Mouse (Mus musculus) limb, embryonic 11.5 days (tissue): ENCODE data around the gene Zdhhc12. TPM values are rescaled to one million over a fixed set of nuclear protein-coding genes. Genes with fewer than 3 reads are reported as not detected.
"Not testable (repeated sequence)": the region's sequence is repeated elsewhere in the genome, so short reads cannot be mapped to it uniquely, and the experiment has no call there.

ENCODE experiments used
- ATAC-seq: fragments of 200-750 bp; cut with Nextera tagmentation; 2 replicates; pipeline ENCODE4 v1.8.0; 2017; ENCODE audit warnings: low read depth; ENCODE audit not compliant: insufficient number of reproducible peaks, low FRiP score, low TSS enrichment
- DNase-seq: peaks from one replicate; pipeline ENCODE4 v3.0.0-alpha.2; 2015; ENCODE audit warnings: low spot score
- H3K27ac ChIP-seq: fragments of 300-500 bp; sonication (generic); replicated peaks from 2 replicates; pipeline ENCODE4 v1.5.1; 2014; ENCODE audit warnings: low read depth, mild to moderate bottlenecking, low read length
- H3K27me3 ChIP-seq: fragments of 300-500 bp; sonication (generic); 2 replicates; pipeline ENCODE4 v1.6.1; 2014; ENCODE audit warnings: mild to moderate bottlenecking, low read length, mixed read lengths; ENCODE audit not compliant: control insufficient read depth, insufficient read depth
- H3K36me3 ChIP-seq: fragments of 300-500 bp; sonication (generic); 2 replicates; pipeline ENCODE4 v1.6.1; 2014; ENCODE audit warnings: mild to moderate bottlenecking, low read length, moderate library complexity, mixed read lengths; ENCODE audit not compliant: control insufficient read depth, insufficient read depth
- H3K4me1 ChIP-seq: fragments of 300-500 bp; sonication (generic); 2 replicates; pipeline ENCODE4 v1.6.1; 2014; ENCODE audit warnings: low read length, mixed read lengths; ENCODE audit not compliant: control insufficient read depth, insufficient read depth
- H3K4me2 ChIP-seq: fragments of 300-500 bp; sonication (generic); 2 replicates; pipeline ENCODE4 v1.6.1; 2014; ENCODE audit warnings: low read depth, mild to moderate bottlenecking, moderate library complexity; ENCODE audit not compliant: severe bottlenecking
- H3K4me3 ChIP-seq: fragments of 300-500 bp; sonication (generic); 2 replicates; pipeline ENCODE4 v1.5.1; 2014; ENCODE audit warnings: low read depth, low read length
- H3K9ac ChIP-seq: fragments of 300-500 bp; sonication (generic); 2 replicates; pipeline ENCODE4 v1.6.1; 2014; ENCODE audit warnings: mild to moderate bottlenecking, low read length
- H3K9me3 ChIP-seq: fragments of 300-500 bp; sonication (generic); 2 replicates; pipeline ENCODE4 v1.6.1; 2016; ENCODE audit warnings: low read length; ENCODE audit not compliant: control insufficient read depth
- WGBS: fragments of 180-500 bp; shearing (Covaris S2); extraction: QIAGEN DNeasy Blood & Tissue Kit; methylation state at CpG from one replicate; pipeline ENCODE4 v1.1.7; 2014; 5-methylcytosine and 5-hydroxymethylcytosine counted together
- polyA plus RNA-seq: library from polyadenylated mRNA; unstranded; fragments of >200 nt; fragmentation: Nextera tagmentation; extraction: Ambion mirVana; gene quantifications from 2 replicates; pipeline ENCODE4 v1.2.1, GENCODE M21; 2014

Zdhhc12 gene
- polyA plus RNA-seq, 1 experiment from 2014 or later, result 34.1 TPM

GRCm38 (mm10) chr2:30057223-30057904, 36.1 kb downstream of the Zdhhc12 start, which contains the start of gene Set:
Set (plus strand) TSS chr2:30057378.
- no peak within 1 kb of the TSS for H3K4me3 ChIP-seq
- H3K4me1 ChIP-seq, result peaks cover 5% of the 10 kb centered on the region; the same call in 1 of the 2 replicates
- 0 out of 2 replicates have a peak, but pooled peaks have one; percentile 55 for ATAC-seq
- peak; percentile 62 for DNase-seq
- no peaks in the 10 kb centered on the region for H3K27me3 ChIP-seq
- no peak within 1 kb of the TSS for H3K9ac ChIP-seq
- H3K36me3 ChIP-seq, result no peaks in the 10 kb centered on the region
- H3K9me3 ChIP-seq, result no peaks in the 10 kb centered on the region
- no peak within 1 kb of the TSS for H3K27ac ChIP-seq
- H3K4me2 ChIP-seq, result no peak within 1 kb of the TSS
- whole genome bisulfite sequencing, result 45% methylated on average over 12 of the region's 12 CpGs

GRCm38 (mm10) chr2:30056736-30057135, 36.7 kb downstream of the Zdhhc12 start:
- no peaks in the 10 kb centered on the region for H3K9me3 ChIP-seq
- no peak overlapping the region for H3K4me2 ChIP-seq
- H3K27ac ChIP-seq, result no peak overlapping the region
- H3K36me3 ChIP-seq, result no peaks in the 10 kb centered on the region
- H3K27me3 ChIP-seq, result no peaks in the 10 kb centered on the region
- H3K9ac ChIP-seq, result no peak overlapping the region
- 87% methylated on average over 3 of the region's 3 CpGs for WGBS
- no peak overlapping the region for H3K4me3 ChIP-seq
- DNase-seq (no peak), ATAC-seq (no peak)
- peaks cover 5% of the 10 kb centered on the region; the same call in 1 of the 2 replicates for H3K4me1 ChIP-seq

- not testable (repeated sequence) for DNase-seq, H3K4me3 ChIP-seq, ATAC-seq, H3K4me2 ChIP-seq, H3K27ac ChIP-seq, H3K4me1 ChIP-seq, H3K9me3 ChIP-seq, H3K27me3 ChIP-seq, H3K36me3 ChIP-seq, H3K9ac ChIP-seq
- 95% methylated on average over 3 of the region's 3 CpGs for WGBS
These were observed 38.1 kb downstream of the Zdhhc12 start for GRCm38 (mm10) chr2:30055310-30055709.

- no peak for ATAC-seq
- H3K27me3 ChIP-seq, result no peaks in the 10 kb centered on the region
- no peak overlapping the region for H3K4me2 ChIP-seq
- no peaks in the 10 kb centered on the region for H3K36me3 ChIP-seq
- no peaks in the 10 kb centered on the region for H3K9me3 ChIP-seq
- no peak overlapping the region for H3K27ac ChIP-seq
- H3K9ac ChIP-seq, result no peak overlapping the region
- no peaks in the 10 kb centered on the region for H3K4me1 ChIP-seq
- WGBS, result 51% methylated on average over 6 of the region's 6 CpGs
- H3K4me3 ChIP-seq, result no peak overlapping the region
- DNase-seq, result no peak
These were observed 41.3 kb downstream of the Zdhhc12 start for GRCm38 (mm10) chr2:30051992-30052761.

- H3K36me3 ChIP-seq, result no peaks in the 10 kb centered on the region
- no peak overlapping the region for H3K4me3 ChIP-seq
- H3K9me3 ChIP-seq, result no peaks in the 10 kb centered on the region
- H3K4me2 ChIP-seq, result no peak overlapping the region
- DNase-seq (no peak), ATAC-seq (no peak)
- H3K4me1 ChIP-seq, result no peaks in the 10 kb centered on the region
- 90% methylated on average over 3 of the region's 3 CpGs for whole genome bisulfite sequencing
- H3K9ac ChIP-seq, result no peak overlapping the region
- no peaks in the 10 kb centered on the region for H3K27me3 ChIP-seq
- no peak overlapping the region for H3K27ac ChIP-seq
These were observed 43.6 kb downstream of the Zdhhc12 start for GRCm38 (mm10) chr2:30049831-30050230.

- Histone ChIP-seq H3K4me1 (no peaks in the 10 kb centered on the region), H3K9ac (peak within 1 kb of the TSS; percentile 76), H3K36me3 (no peaks in the 10 kb centered on the region), H3K9me3 (no peaks in the 10 kb centered on the region), H3K4me2 (peak within 1 kb of the TSS; percentile 66), H3K4me3 (peak within 1 kb of the TSS; percentile 59), H3K27me3 (no peaks in the 10 kb centered on the region), H3K27ac (peak within 1 kb of the TSS; percentile 87)
- peak; percentile 99 for DNase-seq
- 1% methylated on average over 54 of the region's 54 CpGs for WGBS
- peak; percentile 84 for ATAC-seq
These were observed 44.6 kb downstream of the Zdhhc12 start, which contains the start of gene Wdr34 for GRCm38 (mm10) chr2:30048699-30049388. Wdr34 (minus strand) TSS chr2:30048881.

GRCm38 (mm10) chr2:30048101-30048501, 45.3 kb downstream of the Zdhhc12 start:
- Histone ChIP-seq H3K27me3 (no peaks in the 10 kb centered on the region), H3K4me1 (no peaks in the 10 kb centered on the region), H3K36me3 (no peaks in the 10 kb centered on the region), H3K9me3 (no peaks in the 10 kb centered on the region), H3K4me2 (peak overlapping the region; percentile 66), H3K9ac (peak overlapping the region; percentile 76), H3K27ac (no peak overlapping the region), H3K4me3 (peak overlapping the region; percentile 59)
- no peak for DNase-seq
- 59% methylated on average over 11 of the region's 11 CpGs for WGBS
- ATAC-seq, result no peak

GRCm38 (mm10) chr2:30047127-30047526, 46.3 kb downstream of the Zdhhc12 start:
- no peaks in the 10 kb centered on the region for H3K36me3 ChIP-seq
- no peak overlapping the region for H3K27ac ChIP-seq
- H3K27me3 ChIP-seq, result no peaks in the 10 kb centered on the region
- ATAC-seq (no peak), DNase-seq (no peak)
- no peak overlapping the region for H3K4me3 ChIP-seq
- no peak overlapping the region for H3K9ac ChIP-seq
- no peak overlapping the region for H3K4me2 ChIP-seq
- H3K4me1 ChIP-seq, result no peaks in the 10 kb centered on the region
- H3K9me3 ChIP-seq, result no peaks in the 10 kb centered on the region
- WGBS, result 93% methylated on average over 6 of the region's 6 CpGs
